Mouse (Mus musculus) heart, embryonic 12.5 days (tissue): ENCODE results near the gene Sox8. TPM values are rescaled to one million over a fixed set of nuclear protein-coding genes. Genes with fewer than 3 reads are reported as not detected.

Experiments used
- ATAC-seq: fragments of 200-750 bp; cut with Nextera tagmentation; 2 replicates; pipeline ENCODE4 v1.8.0; 2017; ENCODE audit warnings: moderate TSS enrichment, moderate library complexity; ENCODE audit not compliant: insufficient number of reproducible peaks, low FRiP score
- H3K27ac ChIP-seq: fragments of 300-500 bp; sonication (generic); 2 replicates; pipeline ENCODE4 v1.5.1; 2016; ENCODE audit warnings: mild to moderate bottlenecking, moderate library complexity; ENCODE audit not compliant: poor library complexity, severe bottlenecking
- H3K27me3 ChIP-seq: fragments of 300-500 bp; sonication (generic); replicated peaks from 2 replicates; pipeline ENCODE4 v1.6.1; 2016; ENCODE audit warnings: mild to moderate bottlenecking, moderate library complexity
- H3K36me3 ChIP-seq: fragments of 300-500 bp; sonication (generic); 2 replicates; pipeline ENCODE4 v1.6.1; 2016; ENCODE audit warnings: mild to moderate bottlenecking, moderate library complexity
- H3K4me1 ChIP-seq: fragments of 300-500 bp; sonication (generic); replicated peaks from 2 replicates; pipeline ENCODE4 v1.6.1; 2016; ENCODE audit warnings: mild to moderate bottlenecking
- H3K4me2 ChIP-seq: fragments of 300-500 bp; sonication (generic); 2 replicates; pipeline ENCODE4 v1.6.1; 2016; ENCODE audit warnings: mild to moderate bottlenecking, moderate library complexity
- H3K4me3 ChIP-seq: fragments of 300-500 bp; sonication (generic); 2 replicates; pipeline ENCODE4 v1.5.1; 2016; ENCODE audit warnings: mild to moderate bottlenecking
- H3K9ac ChIP-seq: fragments of 300-500 bp; sonication (generic); 2 replicates; pipeline ENCODE4 v1.6.1; 2016; ENCODE audit warnings: mild to moderate bottlenecking, moderate library complexity
- H3K9me3 ChIP-seq: fragments of 300-500 bp; sonication (generic); replicated peaks from 2 replicates; pipeline ENCODE4 v1.6.1; 2016; ENCODE audit warnings: mild to moderate bottlenecking, moderate library complexity
- WGBS: fragments of 180-500 bp; shearing (Covaris S2); methylation state at CpG from one replicate; pipeline ENCODE4 v1.1.7; 2016; 5-methylcytosine and 5-hydroxymethylcytosine counted together
- polyA plus RNA-seq: library from polyadenylated mRNA; unstranded; fragments of >200 nt; fragmentation: Nextera tagmentation; extraction: Ambion mirVana; gene quantifications from 2 replicates; pipeline ENCODE4 v1.2.1, GENCODE M21; 2016

Sox8 gene
- polyA plus RNA-seq, 1 experiment from 2014 or later, result 1.9 TPM

DNA sequence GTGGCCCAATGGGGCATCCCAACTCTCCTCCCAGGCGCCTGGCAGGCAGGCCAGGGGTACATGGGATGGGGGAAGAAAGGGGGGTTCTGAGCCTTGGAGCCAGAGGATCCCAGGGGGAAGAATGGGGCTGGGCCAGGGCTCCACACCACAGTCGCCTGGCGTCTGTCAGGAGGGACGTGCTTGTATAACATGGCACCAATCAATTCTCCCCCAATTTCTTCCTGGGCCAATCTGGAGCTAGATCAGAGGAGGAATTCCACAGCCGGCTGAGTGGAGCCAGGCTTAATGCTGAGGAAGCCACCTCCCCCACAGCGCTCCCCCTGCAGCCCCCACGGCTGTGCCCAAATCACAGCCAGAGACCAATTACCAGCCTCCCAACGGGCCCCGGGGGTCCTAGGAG is 50.0 kb downstream of the Sox8 start:
- Histone ChIP-seq H3K9me3 (no peaks in the 10 kb centered on the region), H3K4me1 (peaks cover 11% of the 10 kb centered on the region), H3K4me2 (no peak overlapping the region), H3K9ac (no peak overlapping the region), H3K4me3 (no peak overlapping the region), H3K27me3 (peaks cover 27% of the 10 kb centered on the region), H3K36me3 (no peaks in the 10 kb centered on the region), H3K27ac (no peak overlapping the region)
- no peak for ATAC-seq
- 24% methylated on average over 9 of the region's 9 CpGs for WGBS

DNA sequence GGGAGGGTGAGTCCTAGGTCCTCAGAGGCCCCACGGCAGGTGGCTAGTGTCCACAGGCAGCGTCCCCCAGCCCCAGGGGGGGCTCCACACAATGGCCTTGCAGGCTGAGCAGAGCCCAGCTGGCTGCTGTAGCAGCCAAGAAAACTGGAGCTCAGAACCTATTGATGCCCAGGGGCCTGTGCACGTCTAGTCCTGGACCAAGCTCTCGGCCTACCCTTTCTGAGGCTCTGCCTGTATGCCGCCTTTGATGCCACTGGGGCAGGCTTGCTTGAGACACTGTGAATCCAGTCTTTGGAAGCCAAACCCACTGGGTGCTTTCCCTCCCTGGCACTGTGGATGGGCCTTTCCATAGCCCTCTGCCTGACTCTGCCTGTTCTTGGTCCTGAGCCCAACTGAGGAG is 51.0 kb downstream of the Sox8 start:
- Histone ChIP-seq H3K27ac (no peak overlapping the region), H3K4me2 (no peak overlapping the region), H3K4me3 (no peak overlapping the region), H3K9me3 (no peaks in the 10 kb centered on the region), H3K9ac (no peak overlapping the region), H3K4me1 (peaks cover 11% of the 10 kb centered on the region), H3K36me3 (no peaks in the 10 kb centered on the region), H3K27me3 (peaks cover 27% of the 10 kb centered on the region)
- WGBS, result 89% methylated on average over 5 of the region's 5 CpGs
- no peak for ATAC-seq

DNA sequence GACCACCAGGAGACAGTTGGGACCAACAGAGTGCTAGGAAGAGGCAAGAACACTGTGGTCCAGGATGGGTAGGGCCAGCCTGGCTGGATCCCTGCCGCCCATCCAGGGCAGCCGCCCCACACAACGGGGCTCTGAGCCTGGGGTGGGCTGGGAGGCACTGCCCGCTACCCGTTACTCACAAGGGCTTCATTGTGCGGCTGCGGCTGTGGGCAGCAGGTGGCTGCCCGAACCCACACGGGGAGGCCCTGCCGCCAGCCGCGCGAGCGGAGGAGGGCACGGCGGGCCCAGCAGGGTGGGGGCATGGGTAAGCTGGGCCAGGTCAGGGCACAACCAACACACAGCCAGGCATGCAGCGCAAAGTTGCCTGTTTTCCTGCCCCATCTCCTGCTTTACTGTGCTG is 52.3 kb downstream of the Sox8 start:
- H3K4me3 ChIP-seq, result no peak overlapping the region
- WGBS, result 90% methylated on average over 14 of the region's 17 CpGs

DNA sequence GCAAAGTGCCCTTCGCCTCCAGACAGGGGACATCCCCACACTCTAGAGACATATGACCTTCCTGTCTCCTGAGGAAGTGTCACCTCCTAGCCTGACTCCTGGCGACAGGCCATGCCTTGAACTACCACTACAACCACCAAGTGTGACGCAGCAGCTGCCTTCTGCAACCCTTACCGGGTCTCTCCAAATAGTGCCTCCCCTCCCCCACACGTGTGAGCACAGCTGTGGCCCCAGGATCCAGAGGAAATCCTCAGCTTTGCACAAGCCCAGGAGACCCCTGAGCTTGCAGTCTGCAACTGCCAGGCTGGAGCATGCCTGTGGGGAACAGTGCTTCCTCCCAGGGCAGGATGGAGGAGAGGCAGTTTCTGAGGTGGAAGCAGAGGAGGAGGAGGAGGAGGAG is 54.2 kb downstream of the Sox8 start:
- Histone ChIP-seq H3K9me3 (no peaks in the 10 kb centered on the region; the same call in 1 of the 2 replicates), H3K27ac (no peak overlapping the region), H3K9ac (no peak overlapping the region), H3K4me2 (no peak overlapping the region), H3K36me3 (no peaks in the 10 kb centered on the region), H3K4me1 (peaks cover 11% of the 10 kb centered on the region), H3K27me3 (peaks cover 16% of the 10 kb centered on the region), H3K4me3 (no peak overlapping the region)
- no peak for ATAC-seq
- 27% methylated on average over 5 of the region's 5 CpGs for WGBS

More for the DNA sequence above, 52.3 kb downstream of the Sox8 start:
- no peaks in the 10 kb centered on the region for H3K36me3 ChIP-seq
- no peak overlapping the region for H3K4me2 ChIP-seq
- H3K27ac ChIP-seq, result no peak overlapping the region
- H3K4me1 ChIP-seq, result peaks cover 11% of the 10 kb centered on the region
- peaks cover 23% of the 10 kb centered on the region for H3K27me3 ChIP-seq
- H3K9ac ChIP-seq, result no peak overlapping the region
- H3K9me3 ChIP-seq, result no peaks in the 10 kb centered on the region; the same call in 1 of the 2 replicates
- no peak for ATAC-seq

Other genes with a start within 250 kb of the Sox8 start
- gene Tpsab1, start 225.1 kb downstream of the Sox8 start, polyA plus RNA-seq, result not detected in 2 replicates
- not detected in 2 replicates for gene Tpsb2, start 204.4 kb downstream of the Sox8 start, polyA plus RNA-seq
- gene Tpsg1, start 201.4 kb downstream of the Sox8 start, polyA plus RNA-seq, result not detected in 2 replicates
- gene Cacna1h, start 136.9 kb downstream of the Sox8 start, polyA plus RNA-seq, result 13.5 and 16.3 TPM in 2 replicates
- 0.45 and 0.54 TPM in 2 replicates for gene Tekt4, start 116.1 kb downstream of the Sox8 start, polyA plus RNA-seq
- gene Sstr5, start 73.4 kb downstream of the Sox8 start, polyA plus RNA-seq, result 0.63 and 0.67 TPM in 2 replicates
- 34.6 and 35.3 TPM in 2 replicates for gene Lmf1, start 8.4 kb upstream of the Sox8 start, polyA plus RNA-seq
- gene Gng13, start 146.5 kb upstream of the Sox8 start, polyA plus RNA-seq, result 1.5 and 4.9 TPM in 2 replicates
- 22.4 and 23.0 TPM in 2 replicates for gene Chtf18, start 156.7 kb upstream of the Sox8 start, polyA plus RNA-seq
- gene Rpusd1, start 157.0 kb upstream of the Sox8 start, polyA plus RNA-seq, result 11.3 and 12.5 TPM in 2 replicates
- gene Mslnl, start 165.4 kb upstream of the Sox8 start, polyA plus RNA-seq, result not detected in 2 replicates
- 18.2 and 20.5 TPM in 2 replicates for gene Msln, start 183.7 kb upstream of the Sox8 start, polyA plus RNA-seq
- gene Narfl, start 203.1 kb upstream of the Sox8 start, polyA plus RNA-seq, result 30.5 and 31.8 TPM in 2 replicates
- 50.5 and 53.2 TPM in 2 replicates for gene Haghl, start 215.0 kb upstream of the Sox8 start, polyA plus RNA-seq
- gene Ccdc78, start 215.9 kb upstream of the Sox8 start, polyA plus RNA-seq, result 0.37 and 0.41 TPM in 2 replicates
- 67.3 and 68.2 TPM in 2 replicates for gene Fam173a, start 222.2 kb upstream of the Sox8 start, polyA plus RNA-seq
- 0.32 and 0.61 TPM in 2 replicates for gene AC134908.4, start 225.0 kb upstream of the Sox8 start, polyA plus RNA-seq
- 28.9 and 30.9 TPM in 2 replicates for gene Metrn, start 226.4 kb upstream of the Sox8 start, polyA plus RNA-seq
- 1.4 and 1.6 TPM in 2 replicates for gene Fbxl16, start 238.4 kb upstream of the Sox8 start, polyA plus RNA-seq